Mouse (Mus musculus): ENCODE data around the gene Shq1. TPM values are rescaled to one million over a fixed set of nuclear protein-coding genes. Genes with fewer than 3 reads are reported as not detected.

Shq1 gene
- polyA plus RNA-seq, 1 experiment = 6.3 TPM

DNA sequence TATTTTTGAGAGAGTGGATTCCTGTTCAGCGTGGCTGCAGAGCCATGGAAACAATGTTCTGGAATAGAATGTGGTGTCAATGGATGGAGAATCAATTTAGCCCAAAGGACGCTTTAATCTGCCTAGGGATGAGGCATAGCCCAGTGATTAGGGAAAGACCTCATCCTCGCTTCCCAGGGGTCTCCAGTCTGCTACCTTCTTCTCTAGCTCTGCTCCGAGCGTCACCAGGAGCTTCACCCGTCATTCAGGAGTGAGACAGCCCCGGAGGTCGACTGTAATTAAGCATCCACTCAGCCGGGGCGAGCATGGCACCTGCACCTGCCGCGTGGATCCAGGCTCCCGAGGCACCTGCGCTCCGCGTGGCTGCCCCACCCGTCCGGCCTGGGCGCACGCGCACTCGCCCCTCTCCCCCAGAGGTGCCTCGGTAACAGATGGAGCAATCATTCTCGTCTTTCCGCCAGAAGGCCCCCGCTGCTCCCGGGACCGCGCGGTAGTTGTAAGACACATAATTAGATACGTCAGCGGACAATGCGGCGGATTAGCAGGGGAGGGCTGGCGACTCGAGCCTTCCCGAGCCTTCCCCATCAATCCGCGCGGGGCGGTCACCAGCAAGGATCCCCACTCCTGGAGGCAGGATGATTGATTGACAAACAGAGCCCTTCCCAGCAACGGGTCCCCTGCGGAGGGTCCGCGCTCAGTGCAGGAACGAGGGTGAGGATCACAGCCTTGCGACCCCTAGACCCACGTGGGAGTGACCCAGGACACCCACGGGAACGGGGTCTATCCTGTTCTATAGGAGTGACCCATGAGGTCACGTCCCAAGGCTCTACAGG lies 108.0 kb downstream of the Shq1 start:
- Histone ChIP-seq H3K4me3 (ENCODE audit: insufficient read depth, low read length) (peak overlapping the region; percentile 35), H3K4me1 (ENCODE audit: control insufficient read depth, insufficient read depth, low read length) (peaks cover 4% of the 10 kb centered on the region), H3K27ac (ENCODE audit: insufficient read depth, low read length) (no peak overlapping the region)
- TF ChIP-seq POLR2A (IDR thresholded peaks at IDR 0.05; ENCODE audit: low read depth, low read length) (no peak), CTCF (IDR thresholded peaks at IDR 0.05; ENCODE audit: borderline replicate concordance, insufficient read depth, low read length) (no peak)

DNA sequence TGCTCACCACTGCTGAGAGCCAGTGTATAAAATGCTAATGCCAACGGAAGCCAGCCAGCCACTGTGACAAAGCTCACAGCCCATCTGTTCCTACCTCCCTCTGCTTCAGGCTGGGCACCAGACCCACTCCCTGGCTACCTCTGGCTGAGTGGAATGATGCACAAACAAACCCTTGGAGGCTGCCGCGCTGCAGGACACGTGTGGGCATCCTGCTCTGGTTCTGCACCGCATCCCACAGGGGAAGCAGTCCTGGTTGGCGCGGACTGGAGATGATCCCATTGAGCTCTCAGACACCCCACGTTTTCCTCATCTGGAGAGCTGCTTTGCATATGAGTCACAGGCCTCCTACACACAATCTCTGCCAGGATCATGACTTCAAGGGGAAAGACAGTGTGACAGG lies 112.9 kb downstream of the Shq1 start:
- H3K4me1 ChIP-seq (ENCODE audit: control insufficient read depth, insufficient read depth, low read length) = peaks cover 8% of the 10 kb centered on the region
- TF ChIP-seq CTCF (IDR thresholded peaks at IDR 0.05; ENCODE audit: borderline replicate concordance, insufficient read depth, low read length) = no peak
- no peak for TF ChIP-seq POLR2A (IDR thresholded peaks at IDR 0.05; ENCODE audit: low read depth, low read length)
- H3K4me3 ChIP-seq (ENCODE audit: insufficient read depth, low read length) = no peak overlapping the region
- no peak overlapping the region for H3K27ac ChIP-seq (ENCODE audit: insufficient read depth, low read length)

DNA sequence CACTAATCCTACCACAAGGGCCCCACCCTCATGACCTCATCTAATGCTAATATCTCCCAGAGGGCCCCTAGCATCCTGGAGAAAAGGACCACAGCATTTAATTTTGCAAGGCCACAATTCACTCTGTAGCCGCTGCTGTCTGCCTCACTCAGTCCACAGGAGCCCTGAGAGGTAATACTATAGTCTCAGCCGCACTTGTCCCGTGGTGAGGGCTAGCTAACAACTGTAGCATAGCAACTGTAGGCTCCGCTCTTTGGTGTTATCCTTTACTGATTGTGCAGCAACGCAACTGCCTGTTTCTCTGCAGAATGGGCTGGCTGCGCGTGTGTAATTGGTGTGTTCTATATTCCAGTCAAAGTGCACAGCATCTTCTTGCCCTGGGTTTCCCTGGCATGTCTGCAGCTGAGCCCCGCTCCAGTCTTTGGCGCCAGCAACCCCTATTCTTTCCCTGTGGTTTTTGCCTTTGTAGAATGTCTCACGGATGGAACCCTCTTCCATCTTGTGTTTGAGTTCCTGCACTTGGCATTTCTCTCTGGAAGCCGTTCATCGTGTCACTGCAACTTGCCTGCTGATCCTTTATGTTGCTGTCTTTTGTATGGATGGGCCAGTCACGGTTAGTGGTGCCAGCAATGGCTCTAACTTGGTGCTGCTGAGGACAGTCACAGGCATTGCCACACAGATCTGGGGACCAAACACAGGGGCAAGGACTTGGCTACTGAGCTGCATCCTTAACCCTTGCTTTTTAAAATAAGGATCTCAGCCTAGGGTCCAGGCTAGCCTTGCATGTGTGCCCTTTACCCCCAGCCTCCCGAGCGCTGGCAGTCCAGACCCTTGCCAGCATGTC lies 128.6 kb downstream of the Shq1 start:
- TF ChIP-seq POLR2A (IDR thresholded peaks at IDR 0.05; ENCODE audit: low read depth, low read length) (no peak), CTCF (IDR thresholded peaks at IDR 0.05; ENCODE audit: borderline replicate concordance, insufficient read depth, low read length) (no peak)
- peaks cover 2% of the 10 kb centered on the region for H3K4me1 ChIP-seq (ENCODE audit: control insufficient read depth, insufficient read depth, low read length)
- no peak overlapping the region for H3K27ac ChIP-seq (ENCODE audit: insufficient read depth, low read length)
- no peak overlapping the region for H3K4me3 ChIP-seq (ENCODE audit: insufficient read depth, low read length)

DNA sequence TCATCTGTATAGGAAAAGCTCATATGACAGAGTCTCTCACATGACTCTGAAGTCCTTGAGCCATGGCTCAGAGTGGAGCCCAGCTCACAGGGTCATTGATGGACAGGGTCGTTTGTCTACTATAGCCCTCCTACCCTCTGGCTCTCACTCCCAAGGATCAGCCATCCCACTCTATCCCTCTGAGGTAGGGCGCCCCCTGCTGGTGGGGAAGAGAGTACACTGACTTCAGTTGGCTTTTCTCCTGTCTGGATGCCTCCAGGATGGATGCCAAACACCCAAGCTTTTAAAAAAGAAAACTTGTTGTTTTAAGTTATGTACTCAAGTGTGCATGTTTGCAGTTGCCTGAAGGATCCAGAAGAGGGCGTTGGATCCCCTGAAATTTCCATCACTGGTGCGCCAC lies 131.3 kb downstream of the Shq1 start:
- H3K4me1 ChIP-seq (ENCODE audit: control insufficient read depth, insufficient read depth, low read length) = peaks cover 2% of the 10 kb centered on the region
- TF ChIP-seq POLR2A (IDR thresholded peaks at IDR 0.05; ENCODE audit: low read depth, low read length) (no peak), CTCF (IDR thresholded peaks at IDR 0.05; ENCODE audit: borderline replicate concordance, insufficient read depth, low read length) (peak; percentile 41; the same call in 1 of the 2 replicates)
- H3K4me3 ChIP-seq (ENCODE audit: insufficient read depth, low read length) = no peak overlapping the region
- H3K27ac ChIP-seq (ENCODE audit: insufficient read depth, low read length) = no peak overlapping the region

DNA sequence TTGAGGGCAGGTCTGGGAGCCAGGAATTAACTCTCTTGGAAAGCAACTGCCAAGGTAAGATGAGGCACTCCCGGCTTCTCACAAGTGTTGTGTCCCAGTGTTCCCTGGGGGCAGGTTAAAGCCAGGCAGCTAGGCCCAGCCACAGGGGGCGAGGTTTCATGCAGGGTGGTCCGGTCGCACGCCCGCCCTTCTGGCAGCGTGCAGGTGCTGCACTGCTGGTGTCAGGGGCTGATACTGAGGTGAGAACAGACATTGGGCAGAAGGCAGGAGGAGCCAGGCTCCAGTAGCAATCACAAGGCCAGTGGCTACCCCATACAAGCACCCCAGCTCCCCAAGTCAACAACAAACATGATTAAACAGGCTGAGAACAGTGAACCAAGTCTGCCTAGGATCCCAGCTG lies 132.4 kb downstream of the Shq1 start:
- Histone ChIP-seq H3K4me1 (ENCODE audit: control insufficient read depth, insufficient read depth, low read length) (peaks cover 2% of the 10 kb centered on the region), H3K4me3 (ENCODE audit: insufficient read depth, low read length) (no peak overlapping the region), H3K27ac (ENCODE audit: insufficient read depth, low read length) (no peak overlapping the region)
- TF ChIP-seq POLR2A (IDR thresholded peaks at IDR 0.05; ENCODE audit: low read depth, low read length) (no peak), CTCF (IDR thresholded peaks at IDR 0.05; ENCODE audit: borderline replicate concordance, insufficient read depth, low read length) (no peak)

DNA sequence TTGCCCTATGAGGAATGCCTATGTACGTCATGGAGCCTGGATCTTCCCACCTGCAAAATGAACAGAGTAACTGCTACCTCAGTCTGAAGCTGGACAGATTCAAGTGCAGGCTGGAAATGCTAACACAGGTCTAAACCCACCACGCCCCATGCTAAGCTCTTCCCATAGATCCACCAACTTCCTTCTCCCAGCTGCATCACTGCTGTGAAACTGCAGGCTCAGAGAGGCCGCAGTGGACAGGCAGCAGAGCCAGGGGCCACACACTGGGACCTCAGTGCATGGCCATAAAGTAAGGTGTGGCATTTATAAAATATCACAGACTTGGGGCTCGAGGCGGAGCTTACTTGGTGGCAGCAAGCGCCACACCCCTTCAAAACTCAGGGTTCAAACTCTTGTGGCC lies 133.0 kb downstream of the Shq1 start:
- Histone ChIP-seq H3K4me1 (ENCODE audit: control insufficient read depth, insufficient read depth, low read length) (peaks cover 2% of the 10 kb centered on the region), H3K27ac (ENCODE audit: insufficient read depth, low read length) (no peak overlapping the region), H3K4me3 (ENCODE audit: insufficient read depth, low read length) (no peak overlapping the region)
- TF ChIP-seq CTCF (IDR thresholded peaks at IDR 0.05; ENCODE audit: borderline replicate concordance, insufficient read depth, low read length) (no peak), POLR2A (IDR thresholded peaks at IDR 0.05; ENCODE audit: low read depth, low read length) (no peak)

DNA sequence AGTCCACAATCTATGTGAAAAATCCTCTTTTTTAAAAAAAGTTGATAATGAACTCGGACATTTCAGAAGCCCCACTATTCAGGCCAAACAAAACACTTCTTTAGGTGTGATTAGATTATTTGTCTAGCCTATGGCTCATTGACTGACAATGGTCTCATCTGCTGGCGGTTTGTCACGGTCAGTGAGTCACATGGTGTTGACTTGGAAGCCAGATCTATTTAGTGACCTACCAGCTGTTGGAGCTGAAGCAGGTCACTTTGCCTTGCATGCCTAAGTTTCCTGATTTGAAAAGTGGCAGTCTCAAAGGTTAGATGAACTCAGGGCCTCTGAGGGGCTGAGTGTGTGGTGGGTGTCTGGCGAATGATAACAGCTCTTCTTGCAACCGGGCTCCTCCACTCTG lies 133.9 kb downstream of the Shq1 start:
- Histone ChIP-seq H3K4me1 (ENCODE audit: control insufficient read depth, insufficient read depth, low read length) (peaks cover 2% of the 10 kb centered on the region), H3K27ac (ENCODE audit: insufficient read depth, low read length) (no peak overlapping the region), H3K4me3 (ENCODE audit: insufficient read depth, low read length) (no peak overlapping the region)
- TF ChIP-seq CTCF (IDR thresholded peaks at IDR 0.05; ENCODE audit: borderline replicate concordance, insufficient read depth, low read length) (no peak), POLR2A (IDR thresholded peaks at IDR 0.05; ENCODE audit: low read depth, low read length) (no peak)

DNA sequence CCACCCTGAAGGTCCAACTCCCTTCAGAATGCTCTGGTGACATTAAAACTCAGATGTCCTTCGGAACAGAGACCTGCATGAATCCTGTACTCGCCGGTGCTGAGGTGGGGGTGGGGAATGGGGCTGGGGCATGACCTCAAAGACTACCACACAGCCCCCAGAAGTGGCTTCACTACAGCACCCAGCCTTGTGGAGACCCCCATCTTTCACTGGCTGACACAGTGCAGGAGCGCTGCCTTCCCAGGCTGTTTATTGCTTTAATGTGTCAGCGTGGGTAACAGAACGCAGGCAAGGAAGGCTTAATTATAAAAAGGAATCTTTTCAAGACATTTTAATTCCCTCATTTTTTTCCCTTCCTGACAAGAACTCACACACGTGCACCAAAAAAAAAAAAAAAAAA lies 137.6 kb downstream of the Shq1 start:
- Histone ChIP-seq H3K27ac (ENCODE audit: insufficient read depth, low read length) (no peak overlapping the region), H3K4me3 (ENCODE audit: insufficient read depth, low read length) (no peak overlapping the region), H3K4me1 (ENCODE audit: control insufficient read depth, insufficient read depth, low read length) (no peaks in the 10 kb centered on the region)
- TF ChIP-seq POLR2A (IDR thresholded peaks at IDR 0.05; ENCODE audit: low read depth, low read length) = no peak
- no peak for TF ChIP-seq CTCF (IDR thresholded peaks at IDR 0.05; ENCODE audit: borderline replicate concordance, insufficient read depth, low read length)

DNA sequence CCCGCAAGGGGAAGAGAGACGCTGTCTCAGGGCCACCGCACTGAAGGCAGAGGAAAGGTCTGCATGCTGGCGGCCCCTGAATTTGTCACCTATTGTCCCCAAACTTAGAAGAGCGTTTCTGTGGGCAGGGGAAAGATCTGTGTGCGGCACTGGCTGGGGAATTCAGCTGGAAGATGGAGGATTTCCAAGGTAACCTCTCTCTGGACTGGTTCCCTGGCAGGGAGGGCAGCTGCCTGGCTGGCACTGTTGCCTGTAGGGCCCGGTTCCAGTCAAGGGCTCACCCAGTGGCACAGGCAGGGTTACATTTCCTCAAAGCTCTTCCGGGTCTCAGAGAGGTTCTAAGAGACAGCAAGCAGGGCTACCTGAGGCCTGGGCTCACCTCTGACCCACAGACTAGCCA lies 138.6 kb downstream of the Shq1 start:
- no peaks in the 10 kb centered on the region for H3K4me1 ChIP-seq (ENCODE audit: control insufficient read depth, insufficient read depth, low read length)
- no peak overlapping the region for H3K27ac ChIP-seq (ENCODE audit: insufficient read depth, low read length)
- no peak for TF ChIP-seq POLR2A (IDR thresholded peaks at IDR 0.05; ENCODE audit: low read depth, low read length)
- TF ChIP-seq CTCF (IDR thresholded peaks at IDR 0.05; ENCODE audit: borderline replicate concordance, insufficient read depth, low read length) = no peak
- no peak overlapping the region for H3K4me3 ChIP-seq (ENCODE audit: insufficient read depth, low read length)

DNA sequence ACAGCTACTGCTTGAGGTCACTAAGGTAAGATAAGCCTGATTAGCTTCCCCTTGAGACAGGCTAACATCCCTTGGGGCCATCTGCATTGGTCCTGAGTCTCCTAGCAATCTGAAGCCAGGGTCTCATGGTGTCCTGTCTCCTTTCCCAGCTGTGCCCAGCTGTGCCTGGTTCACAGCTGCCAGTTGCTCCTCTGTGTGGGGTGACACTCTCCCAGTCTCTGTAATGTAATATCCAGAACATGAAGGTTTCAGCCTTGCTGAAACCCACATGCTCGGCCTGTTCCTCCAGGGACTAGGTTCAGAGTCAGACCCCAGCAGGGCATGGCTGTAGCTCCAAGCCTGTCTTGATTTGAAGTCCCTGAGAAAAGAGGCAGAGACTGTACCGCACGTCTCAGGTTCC lies 141.3 kb downstream of the Shq1 start:
- Histone ChIP-seq H3K4me1 (ENCODE audit: control insufficient read depth, insufficient read depth, low read length) (peaks cover 4% of the 10 kb centered on the region; the same call in 1 of the 2 replicates), H3K27ac (ENCODE audit: insufficient read depth, low read length) (no peak overlapping the region), H3K4me3 (ENCODE audit: insufficient read depth, low read length) (no peak overlapping the region)
- no peak for TF ChIP-seq POLR2A (IDR thresholded peaks at IDR 0.05; ENCODE audit: low read depth, low read length)
- TF ChIP-seq CTCF (IDR thresholded peaks at IDR 0.05; ENCODE audit: borderline replicate concordance, insufficient read depth, low read length) = no peak
